Mouse (Mus musculus) yolk sac, embryonic 10.5 days (tissue): Measurements from ENCODE around the gene Abcg8.

Source experiments
- DNase-seq: peaks from one replicate; pipeline ENCODE4 v3.0.0-alpha.2; 2017; ENCODE audit warnings: low spot score

Abcg8 gene

GRCm38 (mm10) chr17:84713563-84714164 is 37.6 kb downstream of the Abcg8 start:
- no peak for DNase-seq

- DNase-seq: no peak
These were observed 38.8 kb downstream of the Abcg8 start for GRCm38 (mm10) chr17:84714930-84715329.

- no peak for DNase-seq
These were observed 40.3 kb downstream of the Abcg8 start for GRCm38 (mm10) chr17:84716252-84716872.

- DNase-seq: peak; percentile 77
These were observed 41.3 kb downstream of the Abcg8 start for GRCm38 (mm10) chr17:84717416-84717815.

- no peak for DNase-seq
These were observed 43.0 kb downstream of the Abcg8 start for GRCm38 (mm10) chr17:84719105-84719504.

- DNase-seq: no peak
These were observed 47.9 kb downstream of the Abcg8 start for GRCm38 (mm10) chr17:84724028-84724427.

GRCm38 (mm10) chr17:84725163-84725562 is 49.1 kb downstream of the Abcg8 start:
- no peak for DNase-seq

GRCm38 (mm10) chr17:84728201-84728911 is 52.3 kb downstream of the Abcg8 start:
- DNase-seq: no peak

GRCm38 (mm10) chr17:84729140-84729539 is 53.0 kb downstream of the Abcg8 start:
- DNase-seq: no peak

GRCm38 (mm10) chr17:84731361-84731760 is 55.3 kb downstream of the Abcg8 start:
- no peak for DNase-seq

GRCm38 (mm10) chr17:84732612-84733011 is 56.5 kb downstream of the Abcg8 start:
- DNase-seq: no peak

- DNase-seq: no peak
These were observed 60.6 kb downstream of the Abcg8 start for GRCm38 (mm10) chr17:84736719-84737118.

GRCm38 (mm10) chr17:84738073-84738797 is 62.1 kb downstream of the Abcg8 start:
- no peak for DNase-seq

- no peak for DNase-seq
These were observed 68.2 kb downstream of the Abcg8 start for GRCm38 (mm10) chr17:84744256-84744655.

GRCm38 (mm10) chr17:84745001-84745400 is 68.9 kb downstream of the Abcg8 start:
- DNase-seq: no peak

GRCm38 (mm10) chr17:84747212-84747611 is 71.1 kb downstream of the Abcg8 start:
- DNase-seq: no peak

- DNase-seq: no peak
These were observed 72.1 kb downstream of the Abcg8 start for GRCm38 (mm10) chr17:84748152-84748682.

GRCm38 (mm10) chr17:84749297-84749696 is 73.2 kb downstream of the Abcg8 start:
- DNase-seq: no peak
